Mouse (Mus musculus) frontal cortex, adult (tissue): ENCODE results near the gene Dennd4a.

Experiments used
- ATAC-seq: cut with Nextera tagmentation; 2 replicates; pipeline ENCODE4 v1.9.2; 2017; ENCODE audit warnings: mild to moderate bottlenecking, moderate library complexity, mixed read lengths; ENCODE audit not compliant: low TSS enrichment

Gene Dennd4a

GRCm38 (mm10) chr9:64790673-64791660 lies 20.2 kb upstream of the Dennd4a start:
- ATAC-seq: peak; percentile 25; the same call in 1 of the 2 replicates

GRCm38 (mm10) chr9:64791676-64792075 lies 19.5 kb upstream of the Dennd4a start:
- ATAC-seq: no peak

GRCm38 (mm10) chr9:64792379-64793274 lies 18.5 kb upstream of the Dennd4a start:
- no peak for ATAC-seq

GRCm38 (mm10) chr9:64793275-64793590 lies 17.9 kb upstream of the Dennd4a start:
- ATAC-seq: no peak

- ATAC-seq: no peak
Observed at GRCm38 (mm10) chr9:64793794-64794193, 17.3 kb upstream of the Dennd4a start.

GRCm38 (mm10) chr9:64794448-64795420 lies 16.4 kb upstream of the Dennd4a start:
- no peak for ATAC-seq

GRCm38 (mm10) chr9:64795846-64796615 lies 15.1 kb upstream of the Dennd4a start:
- no peak for ATAC-seq

- ATAC-seq: no peak
Observed at GRCm38 (mm10) chr9:64797392-64797791, 13.7 kb upstream of the Dennd4a start.

GRCm38 (mm10) chr9:64798099-64798498 lies 13.0 kb upstream of the Dennd4a start:
- no peak for ATAC-seq

GRCm38 (mm10) chr9:64798859-64799258 lies 12.3 kb upstream of the Dennd4a start:
- no peak for ATAC-seq

GRCm38 (mm10) chr9:64799504-64799903 lies 11.6 kb upstream of the Dennd4a start:
- ATAC-seq: no peak

GRCm38 (mm10) chr9:64802561-64802960 lies 8.6 kb upstream of the Dennd4a start:
- ATAC-seq: no peak

- no peak for ATAC-seq
Observed at GRCm38 (mm10) chr9:64803373-64804214, 7.5 kb upstream of the Dennd4a start.

- ATAC-seq: no peak
Observed at GRCm38 (mm10) chr9:64805875-64806274, 5.3 kb upstream of the Dennd4a start.

GRCm38 (mm10) chr9:64806335-64807060 lies 4.6 kb upstream of the Dennd4a start:
- ATAC-seq: no peak

GRCm38 (mm10) chr9:64807061-64807808 lies 3.9 kb upstream of the Dennd4a start:
- no peak for ATAC-seq

GRCm38 (mm10) chr9:64809851-64810250 lies 1.3 kb upstream of the Dennd4a start:
- ATAC-seq: no peak
